Mouse (Mus musculus): ENCODE results near the gene Mcoln3. TPM values are rescaled to one million over a fixed set of nuclear protein-coding genes. Genes with fewer than 3 reads are reported as not detected.

Mcoln3 gene
- polyA plus RNA-seq (2014; fragmentation: Illumina TruSeq; extraction: RNeasy Lipid Tissue Mini Kit (QIAGEN cat#74804); ENCODE audit: low read depth, low replicate concordance), result not detected

GRCm38 (mm10) chr3:146117258-146117996 lies at the start of gene Mcoln3:
Gene Mcoln3, plus strand, starts transcription at chr3:146117450.

DNA sequence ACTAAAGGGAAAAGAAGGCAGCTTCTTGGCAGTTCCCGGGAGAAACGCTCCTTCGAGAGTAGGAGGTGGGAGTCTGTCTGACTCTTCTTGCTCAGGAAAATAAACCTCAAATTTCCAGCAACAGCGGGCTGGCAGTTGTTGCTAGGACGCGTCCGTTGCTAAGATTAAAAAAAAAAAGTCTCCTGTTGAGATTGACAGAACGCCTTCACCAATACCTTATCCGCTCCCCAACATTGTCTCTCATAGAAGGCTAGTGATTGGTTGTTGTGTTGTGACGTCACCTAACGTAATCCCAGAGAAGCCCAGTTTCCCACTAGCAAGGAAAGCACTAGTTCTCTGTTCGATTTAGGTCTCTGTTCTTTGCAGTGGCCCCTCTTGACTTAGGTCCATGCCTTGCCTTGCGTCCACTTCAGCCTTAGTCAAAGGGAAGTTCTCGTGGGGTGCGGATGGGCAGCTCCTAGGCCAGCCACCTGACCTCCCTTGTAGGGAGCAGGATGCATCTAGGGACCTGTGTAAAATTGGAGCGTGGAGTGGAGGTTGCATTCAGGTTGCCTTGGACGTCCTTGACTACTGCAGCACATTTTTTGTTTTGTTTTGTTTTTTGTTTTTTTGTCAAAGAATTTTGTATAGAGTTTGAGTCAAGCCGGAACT lies 9.2 kb upstream of the Mcoln3 start, which contains the start of gene Wdr63:
Gene Wdr63 (minus strand): TSS at position 210 of the 651 bp plus-strand sequence.

GRCm38 (mm10) chr3:146149156-146150057 lies 32.2 kb downstream of the Mcoln3 start, which contains the start of gene Mcoln2:
Gene Mcoln2, plus strand, starts transcription at chr3:146149833.

Other genes with a start within 250 kb of the Mcoln3 start
- gene Bcl10, start 194.6 kb upstream of the Mcoln3 start, polyA plus RNA-seq (2014; fragmentation: Illumina TruSeq; extraction: RNeasy Lipid Tissue Mini Kit (QIAGEN cat#74804); ENCODE audit: low read depth, low replicate concordance), result 20.2 TPM
- 22.1 TPM for gene 2410004B18Rik, start 179.4 kb upstream of the Mcoln3 start, polyA plus RNA-seq (2014; fragmentation: Illumina TruSeq; extraction: RNeasy Lipid Tissue Mini Kit (QIAGEN cat#74804); ENCODE audit: low read depth, low replicate concordance)
- gene Syde2, start 129.6 kb upstream of the Mcoln3 start, polyA plus RNA-seq (2014; fragmentation: Illumina TruSeq; extraction: RNeasy Lipid Tissue Mini Kit (QIAGEN cat#74804); ENCODE audit: low read depth, low replicate concordance), result 14.8 TPM
- gene Wdr63, start 9.3 kb upstream of the Mcoln3 start, polyA plus RNA-seq (2014; fragmentation: Illumina TruSeq; extraction: RNeasy Lipid Tissue Mini Kit (QIAGEN cat#74804); ENCODE audit: low read depth, low replicate concordance), result not detected
- gene Mcoln2, start 32.4 kb downstream of the Mcoln3 start, polyA plus RNA-seq (2014; fragmentation: Illumina TruSeq; extraction: RNeasy Lipid Tissue Mini Kit (QIAGEN cat#74804); ENCODE audit: low read depth, low replicate concordance), result 0.26 TPM
- 0.58 TPM for gene Lpar3, start 103.5 kb downstream of the Mcoln3 start, polyA plus RNA-seq (2014; fragmentation: Illumina TruSeq; extraction: RNeasy Lipid Tissue Mini Kit (QIAGEN cat#74804); ENCODE audit: low read depth, low replicate concordance)